Mouse (Mus musculus) E14TG2a.4 (cell line): Measurements from ENCODE around the gene Ttll1.

Experiments used
- CTCF ChIP-seq: conservative IDR thresholded peaks from 2 replicates; pipeline ENCODE4 v1.5.1; 2014; ENCODE audit warnings: low read length
- POU5F1 ChIP-seq: IDR thresholded peaks from 2 replicates; pipeline ENCODE4 v1.6.1; 2014; ENCODE audit warnings: low read length, borderline replicate concordance

- TF ChIP-seq CTCF (no peak), POU5F1 (no peak)
Observed at GRCm38 (mm10) chr15:83539905-83540304, 29.2 kb upstream of the Ttll1 start.
